Mouse (Mus musculus): Measurements from ENCODE around the gene Hsd11b1. TPM values are rescaled to one million over a fixed set of nuclear protein-coding genes. Genes with fewer than 3 reads are reported as not detected.

Hsd11b1 gene
- polyA plus RNA-seq, 1 experiment from 2014 or later = 6.9 TPM

DNA sequence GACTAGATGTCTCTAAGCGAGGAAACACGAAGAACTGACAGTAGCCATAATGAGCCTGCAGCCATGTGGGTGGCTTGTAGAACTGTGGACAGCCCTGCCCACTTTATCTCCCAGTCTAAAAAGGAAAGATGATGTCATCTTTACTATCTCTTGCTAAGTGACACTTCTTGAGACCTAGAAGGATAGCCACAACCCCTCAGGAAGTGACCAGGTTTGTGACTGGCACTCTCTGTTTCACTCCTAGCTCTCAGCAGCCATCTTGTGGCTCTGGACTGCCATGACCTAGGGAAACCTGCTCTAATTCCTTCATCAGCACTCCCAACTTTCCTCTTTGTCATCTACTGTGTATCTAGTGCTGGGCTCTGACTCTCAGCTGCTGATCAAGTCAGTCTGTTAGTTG lies 65.6 kb downstream of the Hsd11b1 start:
- no peak overlapping the region for H3K4me3 ChIP-seq (replicated peaks)
- H3K27me3 ChIP-seq = no peaks in the 10 kb centered on the region
- H3K27ac ChIP-seq (replicated peaks) = no peak overlapping the region
- H3K9me3 ChIP-seq (replicated peaks) = no peaks in the 10 kb centered on the region
- no peaks in the 10 kb centered on the region for H3K36me3 ChIP-seq
- no peak for ATAC-seq (ENCODE audit: insufficient number of reproducible peaks, low FRiP score, low TSS enrichment, low read depth)
- no peak overlapping the region for H3K9ac ChIP-seq
- no peak overlapping the region for H3K4me2 ChIP-seq (replicated peaks)
- WGBS = 85% methylated on average over 2 of the region's 2 CpGs
- no peaks in the 10 kb centered on the region for H3K4me1 ChIP-seq

DNA sequence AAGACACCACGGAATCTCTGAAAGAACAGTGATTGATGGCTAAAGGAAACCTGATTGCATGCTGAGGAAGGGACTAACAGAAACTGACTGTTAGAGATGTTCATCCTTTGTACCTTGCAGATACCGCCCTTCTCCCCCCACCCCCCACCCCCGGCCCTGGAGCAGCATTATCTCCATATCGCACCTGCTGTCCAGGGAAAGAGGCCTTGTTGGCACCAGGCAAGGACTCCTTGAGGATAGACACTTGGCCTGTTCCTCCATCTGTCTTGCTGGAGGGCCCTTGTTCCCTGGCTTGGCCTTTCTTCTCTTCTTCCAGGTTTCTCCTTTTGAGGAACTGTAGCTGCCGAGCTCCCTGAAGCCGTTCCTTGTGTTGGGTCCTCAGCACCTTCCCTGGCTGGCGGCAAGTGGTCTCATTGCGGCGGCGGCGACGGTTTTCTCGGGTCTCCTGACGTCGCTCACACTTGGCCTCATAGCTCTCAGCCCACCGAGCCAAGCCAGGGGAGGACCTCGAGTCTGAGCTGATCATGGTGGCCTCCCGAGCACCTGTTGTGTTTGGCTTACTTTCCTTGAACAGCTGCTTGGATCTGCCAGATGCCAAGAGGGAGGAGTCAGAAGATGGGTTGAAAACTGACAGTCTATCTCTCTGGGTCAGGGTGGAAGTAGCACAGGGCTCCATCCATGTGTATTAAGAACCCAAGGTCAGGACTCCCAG lies 66.2 kb downstream of the Hsd11b1 start:
- WGBS = 80% methylated on average over 18 of the region's 18 CpGs
- peak; percentile 21; the same call in 1 of the 2 replicates for ATAC-seq (ENCODE audit: insufficient number of reproducible peaks, low FRiP score, low TSS enrichment, low read depth)
- Histone ChIP-seq H3K4me3 (replicated peaks) (no peak overlapping the region), H3K4me1 (no peaks in the 10 kb centered on the region), H3K9ac (no peak overlapping the region), H3K9me3 (replicated peaks) (no peaks in the 10 kb centered on the region), H3K4me2 (replicated peaks) (no peak overlapping the region), H3K36me3 (no peaks in the 10 kb centered on the region), H3K27ac (replicated peaks) (no peak overlapping the region), H3K27me3 (no peaks in the 10 kb centered on the region)

DNA sequence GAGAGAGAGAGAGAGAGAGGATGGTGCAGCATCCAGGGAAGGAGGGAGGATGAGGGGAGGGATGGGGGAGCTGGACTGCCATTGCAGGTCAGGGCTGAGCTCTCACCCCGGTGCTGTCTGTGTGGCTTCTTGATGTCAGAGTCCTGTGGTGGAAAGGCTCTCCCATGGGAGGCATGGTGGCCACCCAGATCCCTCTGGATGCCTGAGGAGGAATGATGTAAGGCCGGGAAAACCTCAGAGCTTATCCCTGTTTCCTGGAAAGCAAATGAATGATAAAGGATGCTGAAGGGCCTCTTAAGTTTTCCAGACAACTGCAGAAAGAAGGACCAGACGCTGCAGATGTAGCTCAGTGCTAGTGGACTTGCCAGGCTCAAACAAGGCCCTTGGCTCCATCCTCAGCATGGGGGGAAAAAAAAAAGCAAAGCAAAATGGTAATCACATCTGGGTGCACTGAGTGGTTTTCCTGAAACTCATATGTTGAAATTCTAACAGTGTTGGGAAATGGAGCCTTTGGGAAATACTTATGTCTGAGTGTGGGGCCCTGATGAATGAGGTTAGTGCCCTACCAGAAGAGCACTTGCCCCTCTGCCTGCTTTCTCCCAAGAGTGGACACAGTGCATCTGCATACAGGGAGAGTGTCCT lies 68.6 kb downstream of the Hsd11b1 start:
- 65% methylated on average over 3 of the region's 3 CpGs for WGBS
- H3K4me2 ChIP-seq (replicated peaks) = no peak overlapping the region

DNA sequence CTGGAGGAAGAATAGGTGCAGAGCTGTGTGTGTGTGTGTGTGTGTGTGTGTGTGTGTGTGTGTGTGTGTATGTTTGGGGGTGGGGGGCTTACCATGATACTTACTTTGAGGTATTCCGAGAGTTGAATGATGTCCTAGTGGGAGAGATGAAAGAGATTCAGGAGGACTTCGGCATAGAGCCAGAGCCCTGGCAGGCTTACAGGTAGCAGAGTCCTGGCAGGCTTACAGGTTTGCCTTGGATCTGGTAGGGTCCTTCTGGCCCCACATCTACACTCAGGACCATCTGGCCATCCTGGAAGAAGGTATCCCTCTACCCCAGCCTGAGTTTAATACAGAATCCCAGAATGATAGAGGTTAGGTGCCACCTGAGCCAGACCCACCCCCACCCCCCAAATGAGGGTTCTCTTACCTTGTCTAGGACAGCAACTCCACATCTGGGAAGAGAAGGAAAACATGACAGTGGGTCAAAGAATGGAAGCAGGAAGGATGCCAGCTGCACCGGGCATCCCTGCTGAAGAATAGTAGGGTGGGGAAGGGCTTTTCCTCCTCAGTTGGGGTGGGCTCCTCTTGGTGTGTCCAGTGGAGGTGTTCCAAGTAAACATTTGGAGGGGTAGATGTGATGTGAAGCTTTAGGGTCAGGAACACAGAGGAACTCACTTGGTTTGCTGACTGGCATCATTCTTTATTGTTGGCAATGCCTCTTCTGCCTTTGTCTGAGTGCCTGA lies 69.3 kb downstream of the Hsd11b1 start:
- ATAC-seq (ENCODE audit: insufficient number of reproducible peaks, low FRiP score, low TSS enrichment, low read depth) = no peak
- 75% methylated on average over 3 of the region's 3 CpGs for WGBS

More for the DNA sequence above, 68.6 kb downstream of the Hsd11b1 start:
- Histone ChIP-seq H3K9ac (no peak overlapping the region), H3K27ac (replicated peaks) (no peak overlapping the region), H3K9me3 (replicated peaks) (no peaks in the 10 kb centered on the region), H3K4me1 (peaks cover 14% of the 10 kb centered on the region), H3K4me3 (replicated peaks) (no peak overlapping the region), H3K36me3 (no peaks in the 10 kb centered on the region), H3K27me3 (no peaks in the 10 kb centered on the region)
- no peak for ATAC-seq (ENCODE audit: insufficient number of reproducible peaks, low FRiP score, low TSS enrichment, low read depth)

DNA sequence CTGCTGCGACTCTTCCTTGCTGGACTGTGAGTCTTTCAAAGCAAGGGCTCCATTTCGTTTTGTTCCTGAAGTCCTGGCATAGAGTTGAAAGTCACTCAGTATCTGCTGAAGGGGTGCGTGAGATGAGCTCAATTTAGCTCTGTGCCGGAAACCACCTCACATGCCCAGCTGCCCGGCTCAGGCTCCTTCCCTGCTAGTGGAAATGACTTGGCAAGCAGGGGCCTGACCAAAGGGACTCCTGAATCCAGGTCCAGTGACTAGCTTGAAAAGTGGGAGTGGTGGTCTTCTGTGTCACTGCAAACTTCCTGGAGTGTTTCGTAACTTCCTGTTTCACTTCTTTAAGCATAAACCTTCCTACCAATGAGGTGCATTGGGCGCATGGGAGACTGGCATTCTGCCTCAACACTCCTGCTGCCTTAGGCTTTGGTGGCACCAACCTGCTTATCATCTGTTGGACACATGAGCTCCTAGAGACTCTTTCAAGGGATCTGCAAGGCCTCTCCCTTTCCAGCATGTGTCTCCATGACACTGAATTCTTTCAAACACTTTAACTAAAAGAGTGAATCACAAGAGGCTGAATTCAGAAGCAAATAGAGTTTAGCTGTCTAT lies 72.1 kb downstream of the Hsd11b1 start:
- WGBS = 75% methylated on average over 7 of the region's 7 CpGs
- Histone ChIP-seq H3K9ac (no peak overlapping the region), H3K9me3 (replicated peaks) (no peaks in the 10 kb centered on the region), H3K27me3 (no peaks in the 10 kb centered on the region), H3K4me2 (replicated peaks) (no peak overlapping the region), H3K4me1 (peaks cover 36% of the 10 kb centered on the region), H3K36me3 (no peaks in the 10 kb centered on the region), H3K27ac (replicated peaks) (peak overlapping the region; percentile 58; the same call in 1 of the 2 replicates), H3K4me3 (replicated peaks) (no peak overlapping the region)
- ATAC-seq (ENCODE audit: insufficient number of reproducible peaks, low FRiP score, low TSS enrichment, low read depth) = no peak

More for the DNA sequence above, 69.3 kb downstream of the Hsd11b1 start:
- Histone ChIP-seq H3K9me3 (replicated peaks) (no peaks in the 10 kb centered on the region), H3K4me3 (replicated peaks) (no peak overlapping the region), H3K36me3 (no peaks in the 10 kb centered on the region), H3K4me1 (peaks cover 21% of the 10 kb centered on the region), H3K27ac (replicated peaks) (no peak overlapping the region), H3K27me3 (no peaks in the 10 kb centered on the region), H3K9ac (no peak overlapping the region), H3K4me2 (replicated peaks) (no peak overlapping the region)

DNA sequence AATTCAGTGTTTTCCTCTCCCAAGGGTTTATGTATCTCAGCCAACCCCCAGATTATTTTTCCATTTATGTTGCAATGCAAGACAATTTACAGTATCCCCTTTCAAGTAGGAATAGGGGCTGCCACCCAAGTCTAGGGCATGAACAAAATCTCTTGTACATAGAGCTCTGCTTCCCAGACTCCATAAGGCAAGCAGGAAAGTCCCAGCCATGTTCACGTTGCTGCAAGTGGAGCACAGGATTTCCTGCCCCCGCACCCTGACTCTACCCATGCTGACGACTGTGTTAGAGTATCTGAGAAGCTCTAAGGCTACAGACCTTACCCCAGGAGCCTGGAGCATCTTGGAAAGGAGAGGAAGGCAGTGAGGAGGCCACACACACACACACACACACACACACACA lies 74.1 kb downstream of the Hsd11b1 start:
- Histone ChIP-seq H3K4me1 (peaks cover 39% of the 10 kb centered on the region), H3K4me2 (replicated peaks) (0 out of 2 replicates have a peak overlapping the region, but pooled peaks have one; percentile 17), H3K27me3 (no peaks in the 10 kb centered on the region), H3K9me3 (replicated peaks) (no peaks in the 10 kb centered on the region), H3K4me3 (replicated peaks) (no peak overlapping the region), H3K36me3 (no peaks in the 10 kb centered on the region), H3K27ac (replicated peaks) (peak overlapping the region; percentile 94), H3K9ac (no peak overlapping the region)
- WGBS = 15% methylated on average over 3 of the region's 3 CpGs
- peak; percentile 41 for ATAC-seq (ENCODE audit: insufficient number of reproducible peaks, low FRiP score, low TSS enrichment, low read depth)

DNA sequence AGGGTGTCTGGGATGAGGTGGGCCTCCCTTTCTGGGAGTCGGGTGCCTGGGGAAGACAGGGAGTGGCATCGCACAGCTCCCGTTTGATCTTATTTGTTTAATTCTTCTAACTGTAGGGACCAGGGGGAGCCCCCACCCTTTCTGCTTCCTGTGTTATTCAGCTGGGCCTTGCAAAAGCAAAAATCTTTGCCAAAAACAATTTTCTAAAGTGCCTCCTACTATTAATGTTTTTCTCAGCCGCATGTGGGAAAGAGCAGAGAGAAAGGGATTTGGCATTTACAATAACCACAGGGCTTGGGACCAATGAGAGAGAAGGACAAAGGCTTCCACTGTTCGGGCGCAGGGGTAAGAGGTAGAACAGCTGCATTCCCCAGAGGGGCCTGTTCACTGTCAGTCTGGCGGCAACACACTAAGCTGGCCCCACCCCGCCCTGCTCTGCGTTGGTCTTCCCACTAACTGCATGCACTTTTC lies 74.7 kb downstream of the Hsd11b1 start:
- Histone ChIP-seq H3K4me1 (peaks cover 43% of the 10 kb centered on the region), H3K27me3 (no peaks in the 10 kb centered on the region), H3K27ac (replicated peaks) (peak overlapping the region; percentile 94), H3K9ac (no peak overlapping the region), H3K4me2 (replicated peaks) (peak overlapping the region; percentile 17; the same call in 1 of the 2 replicates), H3K4me3 (replicated peaks) (no peak overlapping the region), H3K9me3 (replicated peaks) (no peaks in the 10 kb centered on the region), H3K36me3 (no peaks in the 10 kb centered on the region)
- WGBS = 7% methylated on average over 9 of the region's 9 CpGs
- ATAC-seq (ENCODE audit: insufficient number of reproducible peaks, low FRiP score, low TSS enrichment, low read depth) = peak; percentile 95

DNA sequence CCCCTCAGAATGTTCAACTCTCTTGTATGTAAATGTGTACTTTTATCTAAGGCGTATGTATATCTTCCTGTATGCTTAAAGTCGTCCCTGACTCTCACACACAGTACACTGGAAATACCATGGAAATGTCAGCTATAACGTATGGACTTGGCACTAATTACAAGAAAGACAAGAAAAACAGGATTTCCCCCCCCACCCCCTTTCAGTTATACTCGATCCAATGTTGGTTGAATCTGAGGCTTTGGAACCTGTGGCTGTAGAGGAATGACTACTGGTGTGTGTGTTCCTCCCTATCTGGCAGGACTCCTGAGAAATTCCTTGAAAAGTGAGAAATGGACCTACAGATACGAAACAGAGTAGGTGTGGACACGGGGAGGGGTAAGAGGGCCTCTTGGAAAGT lies 75.6 kb downstream of the Hsd11b1 start:
- H3K4me2 ChIP-seq (replicated peaks) = no peak overlapping the region
- H3K9me3 ChIP-seq (replicated peaks) = no peaks in the 10 kb centered on the region
- no peaks in the 10 kb centered on the region for H3K36me3 ChIP-seq
- 67% methylated on average over 6 of the region's 6 CpGs for WGBS
- no peak overlapping the region for H3K4me3 ChIP-seq (replicated peaks)
- no peak for ATAC-seq (ENCODE audit: insufficient number of reproducible peaks, low FRiP score, low TSS enrichment, low read depth)
- H3K27me3 ChIP-seq = no peaks in the 10 kb centered on the region
- peak overlapping the region; percentile 94 for H3K27ac ChIP-seq (replicated peaks)
- peaks cover 43% of the 10 kb centered on the region for H3K4me1 ChIP-seq
- H3K9ac ChIP-seq = no peak overlapping the region

DNA sequence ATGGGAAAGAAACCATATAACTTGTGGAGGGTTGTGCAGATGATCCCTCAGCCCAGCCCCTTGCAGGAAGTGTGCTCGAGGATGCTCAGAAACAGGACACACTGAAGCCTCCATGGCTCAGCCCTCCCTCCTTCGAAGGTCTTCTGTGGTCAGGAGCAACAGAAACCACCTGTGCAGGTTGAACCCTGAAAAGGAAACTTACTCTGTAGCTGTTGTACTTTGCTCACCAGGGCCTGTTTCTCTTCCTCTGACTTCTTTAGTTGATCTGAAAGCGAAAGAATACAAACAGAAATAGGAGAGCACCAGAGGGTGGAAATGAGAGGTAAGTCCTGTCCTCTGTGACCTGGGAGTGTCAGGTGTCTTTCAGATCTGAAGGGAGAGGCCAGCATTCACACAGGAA lies 82.8 kb downstream of the Hsd11b1 start:
- ATAC-seq (ENCODE audit: insufficient number of reproducible peaks, low FRiP score, low TSS enrichment, low read depth) = no peak
- Histone ChIP-seq H3K4me3 (replicated peaks) (no peak overlapping the region), H3K36me3 (no peaks in the 10 kb centered on the region), H3K4me2 (replicated peaks) (no peak overlapping the region), H3K27me3 (no peaks in the 10 kb centered on the region), H3K27ac (replicated peaks) (no peak overlapping the region), H3K9ac (no peak overlapping the region), H3K4me1 (peaks cover 11% of the 10 kb centered on the region; the same call in 1 of the 2 replicates), H3K9me3 (replicated peaks) (no peaks in the 10 kb centered on the region)
- 69% methylated on average over 3 of the region's 3 CpGs for WGBS

DNA sequence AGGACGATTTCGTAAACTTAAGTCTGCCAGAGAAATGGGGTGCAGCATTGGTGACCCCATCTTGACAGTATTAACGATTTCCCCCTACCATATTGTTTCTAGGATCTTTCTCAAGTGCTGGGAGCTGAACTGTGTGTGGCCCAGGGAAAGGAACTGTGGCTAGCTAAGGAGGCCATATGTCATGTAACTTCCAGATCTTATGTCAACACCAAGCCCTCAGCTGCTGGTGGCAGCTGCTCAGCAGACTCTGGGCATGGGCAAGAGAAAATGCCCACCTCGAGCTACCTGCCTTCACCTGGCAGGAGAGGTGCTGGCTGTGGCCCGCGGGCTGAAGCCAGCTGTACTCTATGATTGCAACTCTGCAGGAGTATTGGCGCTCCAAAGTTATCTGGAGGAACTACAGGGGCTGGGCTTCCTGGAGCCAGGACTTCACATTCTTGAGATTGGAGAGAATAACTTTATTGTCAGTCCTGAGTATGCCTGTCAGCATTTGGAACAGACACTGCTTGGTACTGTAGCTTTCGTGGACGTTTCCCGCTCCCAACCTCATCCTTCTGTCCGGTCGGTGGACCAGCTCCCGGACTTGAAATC lies 89.6 kb downstream of the Hsd11b1 start:
- H3K9me3 ChIP-seq (replicated peaks) = no peaks in the 10 kb centered on the region
- peak overlapping the region; percentile 71 for H3K4me3 ChIP-seq (replicated peaks)
- peak overlapping the region; percentile 68; the same call in 1 of the 2 replicates for H3K9ac ChIP-seq
- H3K36me3 ChIP-seq = no peaks in the 10 kb centered on the region
- WGBS = 89% methylated on average over 13 of the region's 13 CpGs
- no peak for ATAC-seq (ENCODE audit: insufficient number of reproducible peaks, low FRiP score, low TSS enrichment, low read depth)
- H3K27ac ChIP-seq (replicated peaks) = peak overlapping the region; percentile 87; the same call in 1 of the 2 replicates
- H3K4me2 ChIP-seq (replicated peaks) = peak overlapping the region; percentile 71
- no peaks in the 10 kb centered on the region for H3K27me3 ChIP-seq
- H3K4me1 ChIP-seq = peaks cover 31% of the 10 kb centered on the region

DNA sequence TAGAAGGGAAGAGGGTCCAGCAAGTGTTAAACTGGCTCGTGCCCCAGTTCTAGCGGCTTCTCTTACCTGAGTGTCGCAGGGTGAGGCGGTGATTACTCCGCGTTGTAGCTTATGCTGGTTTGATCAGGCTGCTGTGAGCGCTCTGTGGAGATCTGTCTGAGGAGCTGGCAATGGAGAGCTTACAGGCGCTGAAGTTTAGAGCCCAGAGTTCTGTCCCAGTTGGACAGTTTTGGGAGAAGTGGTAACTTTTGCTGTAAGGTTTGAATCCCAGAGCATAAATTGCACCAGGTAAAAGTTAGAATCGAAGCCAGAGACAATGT lies 90.1 kb downstream of the Hsd11b1 start:
- H3K4me3 ChIP-seq (replicated peaks) = peak overlapping the region; percentile 71
- no peaks in the 10 kb centered on the region for H3K27me3 ChIP-seq
- 18% methylated on average over 9 of the region's 9 CpGs for WGBS
- peaks cover 35% of the 10 kb centered on the region for H3K4me1 ChIP-seq
- peak overlapping the region; percentile 87 for H3K27ac ChIP-seq (replicated peaks)
- peak overlapping the region; percentile 71 for H3K4me2 ChIP-seq (replicated peaks)
- H3K9ac ChIP-seq = peak overlapping the region; percentile 68
- no peaks in the 10 kb centered on the region for H3K36me3 ChIP-seq
- no peaks in the 10 kb centered on the region for H3K9me3 ChIP-seq (replicated peaks)
- no peak for ATAC-seq (ENCODE audit: insufficient number of reproducible peaks, low FRiP score, low TSS enrichment, low read depth)
